Mouse (Mus musculus) cortical plate, adult 2 months (tissue): ENCODE measurements around the gene Tspan15.

ENCODE experiments used
- CTCF ChIP-seq: fragments of 200-500 bp; IDR thresholded peaks from 2 replicates; pipeline ENCODE4 v1.5.1; 2011; ENCODE audit warnings: mild to moderate bottlenecking, control low read depth, low read length; ENCODE audit not compliant: insufficient read depth; ENCODE audit errors: extremely low read depth
- POLR2A ChIP-seq: fragments of 200-500 bp; IDR thresholded peaks from 2 replicates; pipeline ENCODE4 v1.6.1; 2011; ENCODE audit warnings: mild to moderate bottlenecking, low read length, control low read depth; ENCODE audit not compliant: insufficient read depth; ENCODE audit errors: extremely low read depth

DNA sequence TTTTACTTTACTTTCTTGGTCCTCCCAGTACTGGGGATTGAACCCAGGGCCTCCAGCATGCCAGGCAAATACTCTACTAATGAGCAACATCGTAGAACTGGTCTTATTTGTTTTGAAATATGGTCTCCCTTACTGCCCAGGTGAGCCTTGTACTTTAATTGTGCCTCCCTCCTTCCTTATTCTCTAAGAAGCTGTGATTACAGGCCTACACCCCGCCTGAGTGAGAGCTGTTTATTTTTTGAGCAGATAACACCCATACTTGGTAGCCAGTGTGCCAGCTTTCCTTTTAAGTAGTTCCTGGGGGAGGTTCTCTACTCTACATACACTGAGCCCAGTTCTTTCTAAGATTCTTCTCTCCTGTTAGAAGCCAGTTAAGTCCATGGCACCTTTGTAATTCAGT, 33.2 kb upstream of the Tspan15 start:
- no peak for TF ChIP-seq CTCF
- no peak for TF ChIP-seq POLR2A
